Mouse (Mus musculus) adrenal gland, adult (tissue): ENCODE data around the gene Bach2.

Experiments used
- DNase-seq, 2 experiments: peaks; one replicate each; pipeline ENCODE4 v3.0.0; 2022 to 2023; ENCODE audit warnings: low spot score in 1 of 2; ENCODE audit not compliant: inconsistent age in 2 of 2

Bach2 gene

GRCm38 (mm10) chr4:32289845-32290244 lies 51.2 kb downstream of the Bach2 start:
- DNase-seq, result no peak

- no peak for DNase-seq
Measured at GRCm38 (mm10) chr4:32291406-32291805, 52.8 kb downstream of the Bach2 start.

- no peak for DNase-seq
Measured at GRCm38 (mm10) chr4:32293686-32294265, 55.2 kb downstream of the Bach2 start.

- DNase-seq, result no peak
Measured at GRCm38 (mm10) chr4:32297071-32297671, 58.6 kb downstream of the Bach2 start.

GRCm38 (mm10) chr4:32299221-32299620 lies 60.6 kb downstream of the Bach2 start:
- DNase-seq, result no peak

GRCm38 (mm10) chr4:32299970-32300369 lies 61.4 kb downstream of the Bach2 start:
- no peak for DNase-seq

GRCm38 (mm10) chr4:32302668-32303067 lies 64.1 kb downstream of the Bach2 start:
- no peak for DNase-seq

GRCm38 (mm10) chr4:32303076-32303475 lies 64.5 kb downstream of the Bach2 start:
- DNase-seq, result no peak

- DNase-seq, result peak; percentile 84 to 94
Measured at GRCm38 (mm10) chr4:32303674-32304073, 65.1 kb downstream of the Bach2 start.

- DNase-seq, result peak in 1 of 2 experiments; percentile 29
Measured at GRCm38 (mm10) chr4:32304221-32304703, 65.7 kb downstream of the Bach2 start.

GRCm38 (mm10) chr4:32305036-32305615 lies 66.5 kb downstream of the Bach2 start:
- no peak for DNase-seq

GRCm38 (mm10) chr4:32305683-32306082 lies 67.1 kb downstream of the Bach2 start:
- DNase-seq, result no peak

GRCm38 (mm10) chr4:32306169-32306792 lies 67.7 kb downstream of the Bach2 start:
- DNase-seq, result peak in 1 of 2 experiments; percentile 36

- no peak for DNase-seq
Measured at GRCm38 (mm10) chr4:32307215-32307614, 68.6 kb downstream of the Bach2 start.

GRCm38 (mm10) chr4:32312171-32312946 lies 73.8 kb downstream of the Bach2 start:
- DNase-seq, result no peak

GRCm38 (mm10) chr4:32314919-32315318 lies 76.3 kb downstream of the Bach2 start:
- DNase-seq, result no peak

- no peak for DNase-seq
Measured at GRCm38 (mm10) chr4:32318608-32319007, 80.0 kb downstream of the Bach2 start.

GRCm38 (mm10) chr4:32319327-32319726 lies 80.7 kb downstream of the Bach2 start:
- no peak for DNase-seq

- no peak for DNase-seq
Measured at GRCm38 (mm10) chr4:32320039-32320438, 81.4 kb downstream of the Bach2 start.

GRCm38 (mm10) chr4:32324111-32324510 lies 85.5 kb downstream of the Bach2 start:
- DNase-seq, result no peak

GRCm38 (mm10) chr4:32324967-32325366 lies 86.4 kb downstream of the Bach2 start:
- DNase-seq, result no peak
